Mouse (Mus musculus) adrenal gland, postnatal 36 days (tissue): ENCODE measurements around the gene F3. TPM values are rescaled to one million over a fixed set of nuclear protein-coding genes. Genes with fewer than 3 reads are reported as not detected.
A peak's percentile ranks its signal among the peaks of the same experiment; 100 is the strongest.

Experiments
- DNase-seq, 2 experiments: peaks; one replicate each; pipeline ENCODE4 v3.0.0; 2021; ENCODE audit warnings: mixed read lengths in 1 of 2
- long read RNA-seq, 2 experiments: library from polyadenylated mRNA; stranded (forward); transcript quantifications; one replicate each; pipeline ENCODE4 v2.0.0; 2021; ENCODE audit warnings: borderline sequencing depth in 2 of 2
- total RNA-seq, 2 experiments: library from RNA; stranded (reverse); gene quantifications; 2 replicates each; pipeline ENCODE4 v1.2.3; 2021

The F3 gene
- 10 to 100 TPM; 11.1 to 12.5 TPM for total RNA-seq
- long read RNA-seq, experiment 1, transcript F3-201 (6 exons, 1,872 nt) = major isoform, 7 of 8 reads
- long read RNA-seq, experiment 1, partial matches to known transcripts = 1 of 8 reads
- long read RNA-seq, experiment 1, other reads (novel, unspliced or antisense) = 0 of 8 reads
- long read RNA-seq, experiment 2, partial matches to known transcripts = 0 of 4 reads
- long read RNA-seq, experiment 2, other reads (novel, unspliced or antisense) = 0 of 4 reads

- peak; percentile 84 to 90 for DNase-seq
Measured at GRCm38 (mm10) chr3:121722971-121723844, at the start of gene F3. F3 (plus strand) TSS chr3:121723537.

GRCm38 (mm10) chr3:121678935-121679334 lies 44.4 kb upstream of the F3 start:
- DNase-seq = no peak

- no peak for DNase-seq
Measured at GRCm38 (mm10) chr3:121679443-121679842, 43.9 kb upstream of the F3 start.

- DNase-seq = no peak
Measured at GRCm38 (mm10) chr3:121680187-121680586, 43.1 kb upstream of the F3 start.

GRCm38 (mm10) chr3:121682439-121683411 lies 40.6 kb upstream of the F3 start:
- no peak for DNase-seq

DNA sequence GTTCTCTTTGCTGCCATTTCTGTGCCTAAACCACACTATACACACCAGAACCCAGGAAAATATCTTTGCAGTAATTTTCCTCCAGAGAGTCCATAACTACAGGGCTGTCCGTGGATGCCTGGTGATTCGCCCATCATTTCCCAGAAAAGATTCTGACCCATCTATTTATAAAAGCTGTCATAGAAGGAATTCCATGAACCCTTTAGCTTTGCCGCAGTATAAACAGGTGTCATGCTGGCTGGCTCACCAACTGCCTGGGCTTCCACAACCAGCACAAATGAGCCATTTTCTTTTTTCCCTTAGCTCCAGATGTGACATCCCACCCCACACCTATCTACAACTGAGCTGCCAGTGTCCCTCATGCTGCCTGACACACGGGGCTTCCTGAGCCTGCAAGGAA lies 38.8 kb upstream of the F3 start:
- DNase-seq = no peak

DNA sequence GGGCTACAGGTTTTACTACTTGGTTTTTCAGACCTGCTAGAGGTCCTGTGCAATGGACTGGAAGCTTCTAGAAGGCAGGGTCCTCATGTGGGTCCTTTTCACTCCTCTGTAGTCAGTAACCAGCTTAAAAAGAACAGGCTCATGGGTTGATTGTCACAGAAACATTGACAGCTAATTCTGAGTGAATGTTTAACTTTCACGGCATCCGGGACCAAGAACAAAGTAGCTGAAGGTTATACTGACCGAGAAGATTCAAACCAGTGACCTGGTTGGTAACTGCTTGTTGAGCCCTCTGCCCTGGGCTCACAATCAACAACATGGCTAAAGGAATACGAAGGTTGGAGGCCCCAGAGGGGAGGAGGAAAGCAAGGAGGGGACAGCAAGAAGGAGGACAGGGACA lies 38.4 kb upstream of the F3 start:
- no peak for DNase-seq

DNA sequence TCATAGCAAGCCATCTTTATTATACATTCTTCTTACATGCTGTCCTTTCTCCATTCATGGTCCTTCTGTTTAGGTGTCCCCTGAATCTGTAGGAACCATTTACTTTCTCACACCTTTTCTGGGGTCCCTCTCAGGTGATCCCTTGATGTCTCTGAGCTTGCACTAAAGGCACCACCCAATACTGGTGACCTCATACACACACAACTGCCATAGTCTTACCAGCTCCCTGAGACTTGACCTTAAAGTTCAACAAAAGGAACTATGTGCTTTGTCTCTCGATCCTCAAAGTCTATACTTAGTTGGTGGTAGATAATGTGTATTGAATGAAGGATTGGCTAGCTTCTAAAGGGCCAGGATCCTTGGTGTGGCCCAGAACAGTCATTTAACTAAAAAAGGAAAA lies 37.4 kb upstream of the F3 start:
- no peak for DNase-seq

DNA sequence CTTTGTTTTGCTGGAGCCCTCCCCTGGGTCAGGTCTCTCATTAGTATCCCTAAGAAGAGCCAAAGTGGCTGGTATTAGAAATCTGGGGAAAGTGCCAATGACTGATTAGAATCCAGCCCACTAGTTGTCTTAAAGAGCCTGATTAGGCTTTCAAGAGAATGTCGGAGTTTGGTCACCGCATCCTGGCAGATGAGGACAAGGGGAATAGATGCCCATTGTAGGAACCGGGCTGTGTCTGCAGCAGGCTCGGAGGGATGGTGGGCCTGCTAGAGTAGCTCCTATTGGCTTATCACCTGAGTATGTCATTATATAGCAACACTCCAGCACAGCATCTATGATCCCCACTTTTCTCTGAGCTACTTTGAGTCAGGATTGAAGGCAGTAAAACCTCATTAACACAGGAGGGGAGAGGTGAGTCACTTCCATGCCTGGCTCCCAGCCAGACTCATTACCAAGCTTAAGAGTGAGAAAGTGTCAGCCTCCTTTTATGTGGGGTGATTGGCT lies 36.9 kb upstream of the F3 start:
- no peak for DNase-seq

- no peak for DNase-seq
Measured at GRCm38 (mm10) chr3:121687741-121688140, 35.6 kb upstream of the F3 start.

- no peak for DNase-seq
Measured at GRCm38 (mm10) chr3:121689029-121689428, 34.3 kb upstream of the F3 start.

DNA sequence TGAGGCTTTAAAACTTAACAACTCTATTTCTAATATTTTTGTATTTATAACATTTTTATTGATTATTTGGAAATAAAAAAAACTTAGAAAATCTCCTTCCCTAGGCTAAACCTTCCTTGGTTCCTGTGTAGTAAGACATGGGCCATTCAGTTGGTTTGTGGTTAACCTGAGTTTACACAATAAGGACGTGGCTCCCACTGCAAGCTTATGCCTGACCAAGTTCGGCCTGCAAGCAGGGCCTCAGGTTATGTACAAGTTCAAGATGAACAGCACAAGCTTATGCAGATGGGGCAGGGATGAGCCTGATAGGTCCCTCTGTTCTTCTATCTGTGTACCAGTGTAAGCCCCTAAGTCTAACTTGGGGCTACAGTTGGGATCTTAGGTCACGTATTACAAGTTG lies 33.6 kb upstream of the F3 start:
- no peak for DNase-seq

DNA sequence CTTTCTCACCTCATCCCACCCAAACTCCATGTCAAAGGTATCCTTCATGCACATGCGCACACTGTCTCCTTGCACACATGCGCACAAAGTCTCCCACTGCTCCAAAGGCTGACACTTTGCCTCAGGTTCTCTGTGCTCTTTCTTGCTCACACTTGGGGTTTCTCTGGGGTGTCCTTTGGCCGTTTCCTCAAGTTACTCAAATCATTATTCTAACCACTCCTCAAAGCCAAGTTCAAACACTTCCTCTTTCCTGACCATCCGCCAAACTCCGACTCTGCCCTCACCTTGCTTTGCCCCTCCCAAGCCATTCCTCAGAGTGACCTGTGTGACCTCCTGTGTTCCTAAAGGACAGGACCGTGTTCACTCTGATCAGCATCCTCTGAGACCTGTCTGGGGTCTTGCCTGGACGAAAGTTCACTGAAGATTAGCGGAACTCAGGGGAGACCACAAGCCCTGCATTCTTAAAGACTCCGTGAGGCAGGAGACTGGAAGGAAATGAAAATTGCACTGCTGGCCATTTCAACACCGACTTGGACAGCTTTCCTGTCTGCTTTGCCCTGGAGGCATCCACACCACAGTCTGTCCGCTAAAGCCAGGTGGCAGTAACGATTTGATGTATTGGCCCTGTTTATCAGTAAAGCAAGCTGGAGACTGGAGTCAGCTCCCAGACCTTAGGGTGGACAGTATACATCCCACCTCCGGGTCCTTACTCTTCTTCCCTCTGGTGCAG lies 30.2 kb upstream of the F3 start:
- DNase-seq = no peak

DNA sequence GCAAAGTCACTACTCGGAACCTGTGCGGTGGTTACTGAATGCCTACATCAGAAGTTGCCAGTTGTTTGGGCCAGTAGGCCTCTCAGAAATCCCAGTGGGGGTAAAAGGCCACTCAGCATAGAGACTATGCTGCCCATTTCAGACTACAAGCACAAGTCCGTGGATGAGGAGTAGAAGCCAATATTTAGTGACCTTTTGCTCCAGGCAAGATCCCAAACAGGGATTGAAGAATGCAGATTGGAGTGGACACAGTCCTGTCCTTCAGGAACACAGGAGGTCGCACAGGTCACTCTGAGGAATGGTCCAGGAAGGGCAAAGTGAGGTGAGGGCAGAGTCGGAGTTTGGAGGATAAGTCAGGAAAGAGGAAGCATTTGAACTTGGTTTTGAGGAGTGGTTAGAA lies 29.6 kb upstream of the F3 start:
- DNase-seq = no peak

- peak in 1 of 2 experiments; percentile 28 for DNase-seq
Measured at GRCm38 (mm10) chr3:121697169-121697568, 26.2 kb upstream of the F3 start.

GRCm38 (mm10) chr3:121699401-121699800 lies 23.9 kb upstream of the F3 start:
- DNase-seq = no peak

DNA sequence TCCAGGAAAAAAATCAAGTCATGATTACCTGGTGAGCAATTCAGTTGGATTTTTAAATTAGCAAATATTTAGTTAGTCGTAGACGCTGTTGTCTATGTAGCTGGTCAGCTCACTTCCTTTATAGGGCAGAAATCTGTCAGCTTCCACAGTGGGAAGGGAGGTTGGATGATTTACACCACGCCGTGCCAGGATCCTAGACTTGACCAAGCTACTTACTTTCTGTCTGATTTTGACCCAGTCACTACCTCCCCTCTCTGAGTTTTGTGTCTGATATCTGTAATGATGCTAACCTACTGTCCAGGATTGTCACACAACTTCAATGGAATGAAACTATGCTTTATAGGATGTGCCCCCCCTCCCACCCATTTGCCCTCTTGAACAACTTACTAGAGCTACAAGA lies 23.5 kb upstream of the F3 start:
- DNase-seq = no peak

GRCm38 (mm10) chr3:121700364-121700952 lies 22.9 kb upstream of the F3 start:
- DNase-seq = no peak

GRCm38 (mm10) chr3:121703155-121703879 lies 20.0 kb upstream of the F3 start:
- no peak for DNase-seq

GRCm38 (mm10) chr3:121703880-121704243 lies 19.5 kb upstream of the F3 start:
- DNase-seq = no peak

GRCm38 (mm10) chr3:121706087-121706486 lies 17.2 kb upstream of the F3 start:
- peak; percentile 63 to 73 for DNase-seq
